Mouse (Mus musculus): ENCODE measurements at regions not wholly inside any gene's neighbourhood (a gene's known extent, or its start where the extent isn't known, plus 50 kb on each side); places are given as distances from the start of the nearest gene placed in this dataset.
A peak's percentile ranks its signal among the peaks of the same experiment; 100 is the strongest.

- Histone ChIP-seq H3K36me3 (no peaks in the 10 kb centered on the region), H3K27ac (replicated peaks) (no peak overlapping the region), H3K4me1 (no peaks in the 10 kb centered on the region), H3K9ac (no peak overlapping the region), H3K4me2 (replicated peaks) (no peak overlapping the region), H3K4me3 (replicated peaks) (no peak overlapping the region), H3K27me3 (no peaks in the 10 kb centered on the region), H3K9me3 (replicated peaks) (no peaks in the 10 kb centered on the region)
- ATAC-seq (ENCODE audit: insufficient number of reproducible peaks, low FRiP score, low TSS enrichment, low read depth): no peak
- 79% methylated on average over 2 of the region's 2 CpGs for WGBS
Observed at GRCm38 (mm10) chr6:73401059-73401458, 68.4 kb downstream of the 4931417E11Rik start.

DNA sequence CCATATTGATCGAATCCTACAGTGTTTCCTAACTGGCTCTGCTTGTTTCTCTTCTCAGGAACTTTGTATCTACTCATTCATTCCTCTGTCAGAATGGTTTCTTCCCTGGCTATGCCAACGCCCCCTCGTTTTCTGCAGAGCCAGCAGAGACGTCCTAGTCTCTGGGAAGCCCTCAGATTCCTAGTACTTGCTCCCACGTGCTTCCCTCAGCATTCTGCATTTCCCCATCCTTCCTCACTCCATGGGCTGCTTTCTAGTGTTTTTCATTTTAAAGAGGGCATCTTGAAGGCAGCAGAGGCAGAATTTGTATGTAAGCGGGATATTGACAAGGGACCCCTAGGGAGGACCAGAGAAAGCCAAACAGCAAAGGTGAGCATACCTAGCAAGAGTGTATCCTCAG, 80.2 kb downstream of the 4931417E11Rik start:
- no peaks in the 10 kb centered on the region for H3K27me3 ChIP-seq
- WGBS: 45% methylated on average over 6 of the region's 6 CpGs
- no peaks in the 10 kb centered on the region for H3K9me3 ChIP-seq (replicated peaks)
- H3K4me1 ChIP-seq: no peaks in the 10 kb centered on the region
- no peak for ATAC-seq (ENCODE audit: insufficient number of reproducible peaks, low FRiP score, low TSS enrichment, low read depth)
- H3K9ac ChIP-seq: no peak overlapping the region
- no peak overlapping the region for H3K4me2 ChIP-seq (replicated peaks)
- H3K36me3 ChIP-seq: no peaks in the 10 kb centered on the region
- H3K27ac ChIP-seq (replicated peaks): no peak overlapping the region
- no peak overlapping the region for H3K4me3 ChIP-seq (replicated peaks)

DNA sequence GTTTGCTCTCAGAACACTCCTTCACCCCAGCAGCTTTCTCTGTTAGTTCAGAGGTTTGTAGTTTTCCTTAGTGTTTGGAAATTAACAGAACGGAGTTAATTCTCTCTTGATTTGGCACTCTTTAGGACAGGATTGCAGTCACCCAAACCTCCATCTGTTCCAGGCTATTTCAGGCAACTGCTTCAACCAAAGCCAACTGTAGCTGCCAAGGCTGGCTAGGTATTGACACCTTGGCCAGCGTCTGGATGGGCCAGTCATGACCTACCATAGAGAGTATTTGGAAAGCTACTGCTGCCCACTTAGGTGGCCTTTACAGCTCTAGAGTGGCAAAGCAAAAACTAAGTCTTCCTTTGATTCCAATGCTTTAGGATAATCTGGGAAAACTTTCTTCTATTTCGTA, 83.2 kb downstream of the 4931417E11Rik start:
- Histone ChIP-seq H3K27ac (replicated peaks) (no peak overlapping the region), H3K36me3 (no peaks in the 10 kb centered on the region), H3K27me3 (no peaks in the 10 kb centered on the region), H3K9me3 (replicated peaks) (no peaks in the 10 kb centered on the region), H3K4me3 (replicated peaks) (no peak overlapping the region), H3K9ac (no peak overlapping the region), H3K4me2 (replicated peaks) (no peak overlapping the region), H3K4me1 (no peaks in the 10 kb centered on the region)
- WGBS: 94% methylated on average over 3 of the region's 3 CpGs
- no peak for ATAC-seq (ENCODE audit: insufficient number of reproducible peaks, low FRiP score, low TSS enrichment, low read depth)

GRCm38 (mm10) chr6:73379825-73380224, 89.6 kb downstream of the 4931417E11Rik start:
- Histone ChIP-seq H3K27ac (replicated peaks) (no peak overlapping the region), H3K4me3 (replicated peaks) (no peak overlapping the region), H3K9me3 (replicated peaks) (no peaks in the 10 kb centered on the region), H3K4me1 (no peaks in the 10 kb centered on the region), H3K27me3 (no peaks in the 10 kb centered on the region), H3K36me3 (no peaks in the 10 kb centered on the region), H3K9ac (no peak overlapping the region), H3K4me2 (replicated peaks) (no peak overlapping the region)
- WGBS: 84% methylated on average over 5 of the region's 5 CpGs
- ATAC-seq (ENCODE audit: insufficient number of reproducible peaks, low FRiP score, low TSS enrichment, low read depth): no peak

GRCm38 (mm10) chr6:73377884-73378283, 91.6 kb downstream of the 4931417E11Rik start:
- no peak overlapping the region for H3K4me2 ChIP-seq (replicated peaks)
- 88% methylated on average over 8 of the region's 8 CpGs for WGBS
- H3K4me1 ChIP-seq: no peaks in the 10 kb centered on the region
- no peaks in the 10 kb centered on the region for H3K9me3 ChIP-seq (replicated peaks)
- no peaks in the 10 kb centered on the region for H3K27me3 ChIP-seq
- ATAC-seq (ENCODE audit: insufficient number of reproducible peaks, low FRiP score, low TSS enrichment, low read depth): no peak
- no peak overlapping the region for H3K4me3 ChIP-seq (replicated peaks)
- no peak overlapping the region for H3K9ac ChIP-seq
- no peaks in the 10 kb centered on the region for H3K36me3 ChIP-seq
- no peak overlapping the region for H3K27ac ChIP-seq (replicated peaks)

DNA sequence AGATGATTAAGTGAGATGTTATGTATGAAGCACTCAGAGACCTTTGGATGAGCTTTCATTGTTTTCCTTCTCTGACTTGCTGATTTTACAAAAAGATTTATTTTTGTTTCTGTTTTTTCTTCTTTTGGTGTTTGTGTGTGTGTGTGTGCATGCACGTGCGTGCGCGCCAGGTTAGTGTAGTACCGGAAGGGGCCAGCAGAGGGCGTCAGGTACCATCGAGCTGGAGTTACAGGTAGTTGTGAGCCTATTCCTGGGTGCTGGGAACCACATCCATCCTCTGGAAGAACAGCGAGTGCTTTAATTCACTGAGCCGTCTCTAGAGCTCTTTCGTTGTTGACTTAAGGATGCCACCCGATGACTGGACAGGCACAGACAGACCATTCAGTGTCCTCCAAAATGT, 93.2 kb downstream of the 4931417E11Rik start:
- WGBS: 98% methylated on average over 11 of the region's 11 CpGs
- ATAC-seq (ENCODE audit: insufficient number of reproducible peaks, low FRiP score, low TSS enrichment, low read depth): no peak
- H3K36me3 ChIP-seq: no peaks in the 10 kb centered on the region
- H3K9ac ChIP-seq: no peak overlapping the region
- H3K4me2 ChIP-seq (replicated peaks): no peak overlapping the region
- no peak overlapping the region for H3K27ac ChIP-seq (replicated peaks)
- no peak overlapping the region for H3K4me3 ChIP-seq (replicated peaks)
- H3K9me3 ChIP-seq (replicated peaks): no peaks in the 10 kb centered on the region
- H3K27me3 ChIP-seq: no peaks in the 10 kb centered on the region
- no peaks in the 10 kb centered on the region for H3K4me1 ChIP-seq

DNA sequence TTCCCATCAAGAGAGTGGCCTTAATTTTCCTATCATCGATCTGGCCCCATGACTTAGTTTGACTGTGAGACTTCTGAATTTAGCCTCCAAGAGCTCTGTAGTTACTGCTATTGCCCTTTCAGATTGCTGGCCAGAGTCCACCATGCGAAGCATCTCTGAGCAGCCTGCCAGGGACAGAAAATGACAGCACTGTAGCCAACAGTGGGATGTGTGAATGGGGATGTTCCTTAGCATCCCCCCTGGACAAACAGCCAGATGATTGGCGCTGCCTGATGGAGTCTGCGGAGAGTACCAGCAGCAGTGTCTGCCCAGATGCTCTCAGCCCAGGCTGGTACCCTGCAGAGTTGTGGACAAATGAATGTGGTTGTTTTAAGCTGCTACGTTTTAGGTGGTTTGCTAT, 96.6 kb downstream of the 4931417E11Rik start:
- H3K27me3 ChIP-seq: peaks cover 4% of the 10 kb centered on the region; the same call in 1 of the 2 replicates
- no peak overlapping the region for H3K4me2 ChIP-seq (replicated peaks)
- WGBS: 76% methylated on average over 5 of the region's 5 CpGs
- no peak overlapping the region for H3K4me3 ChIP-seq (replicated peaks)
- no peak overlapping the region for H3K9ac ChIP-seq
- 0 out of 2 replicates have a peak, but pooled peaks cover 3% of the 10 kb centered on the region for H3K4me1 ChIP-seq
- no peak overlapping the region for H3K27ac ChIP-seq (replicated peaks)
- no peaks in the 10 kb centered on the region for H3K9me3 ChIP-seq (replicated peaks)
- no peaks in the 10 kb centered on the region for H3K36me3 ChIP-seq
- ATAC-seq (ENCODE audit: insufficient number of reproducible peaks, low FRiP score, low TSS enrichment, low read depth): no peak

DNA sequence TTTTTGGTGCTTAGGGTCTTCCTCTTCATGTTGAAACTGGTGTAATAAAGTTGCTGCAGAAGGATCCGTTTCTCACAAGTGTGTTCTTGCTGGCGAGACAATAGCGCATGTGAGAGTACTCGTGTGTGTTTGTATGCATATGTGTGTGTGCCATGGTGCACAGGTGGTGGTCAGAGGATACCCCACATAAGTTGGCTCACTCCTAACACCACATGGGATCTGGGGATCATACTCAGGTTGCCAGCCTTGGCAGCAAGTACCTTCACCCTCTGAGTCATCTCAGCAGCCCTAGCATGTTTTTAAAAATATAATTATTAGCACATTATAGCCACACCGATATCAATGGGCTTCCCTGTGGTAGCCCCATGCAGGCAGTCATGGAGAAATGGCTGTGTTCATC, 97.6 kb downstream of the 4931417E11Rik start:
- WGBS: 93% methylated on average over 5 of the region's 5 CpGs
- Histone ChIP-seq H3K9me3 (replicated peaks) (no peaks in the 10 kb centered on the region), H3K4me3 (replicated peaks) (no peak overlapping the region), H3K4me1 (0 out of 2 replicates have a peak, but pooled peaks cover 3% of the 10 kb centered on the region), H3K4me2 (replicated peaks) (no peak overlapping the region), H3K27ac (replicated peaks) (no peak overlapping the region), H3K36me3 (no peaks in the 10 kb centered on the region), H3K9ac (no peak overlapping the region), H3K27me3 (peaks cover 5% of the 10 kb centered on the region; the same call in 1 of the 2 replicates)
- no peak for ATAC-seq (ENCODE audit: insufficient number of reproducible peaks, low FRiP score, low TSS enrichment, low read depth)

GRCm38 (mm10) chr6:73370901-73371300, 98.6 kb downstream of the 4931417E11Rik start:
- H3K4me1 ChIP-seq: 0 out of 2 replicates have a peak, but pooled peaks cover 3% of the 10 kb centered on the region
- ATAC-seq (ENCODE audit: insufficient number of reproducible peaks, low FRiP score, low TSS enrichment, low read depth): no peak
- no peak overlapping the region for H3K4me3 ChIP-seq (replicated peaks)
- 91% methylated on average over 4 of the region's 4 CpGs for WGBS
- peaks cover 10% of the 10 kb centered on the region; the same call in 1 of the 2 replicates for H3K27me3 ChIP-seq
- no peak overlapping the region for H3K9ac ChIP-seq
- no peak overlapping the region for H3K4me2 ChIP-seq (replicated peaks)
- H3K36me3 ChIP-seq: no peaks in the 10 kb centered on the region
- H3K27ac ChIP-seq (replicated peaks): no peak overlapping the region
- H3K9me3 ChIP-seq (replicated peaks): no peaks in the 10 kb centered on the region

GRCm38 (mm10) chr6:73368836-73369141, 100.7 kb downstream of the 4931417E11Rik start:
- Histone ChIP-seq H3K4me2 (replicated peaks) (peak overlapping the region; percentile 38), H3K4me1 (0 out of 2 replicates have a peak, but pooled peaks cover 3% of the 10 kb centered on the region), H3K27me3 (peaks cover 10% of the 10 kb centered on the region; the same call in 1 of the 2 replicates), H3K9ac (no peak overlapping the region), H3K36me3 (no peaks in the 10 kb centered on the region), H3K9me3 (replicated peaks) (no peaks in the 10 kb centered on the region), H3K27ac (replicated peaks) (no peak overlapping the region), H3K4me3 (replicated peaks) (peak overlapping the region; percentile 10; the same call in 1 of the 2 replicates)
- no peak for ATAC-seq (ENCODE audit: insufficient number of reproducible peaks, low FRiP score, low TSS enrichment, low read depth)
- WGBS: 8% methylated on average over 6 of the region's 6 CpGs

- peak overlapping the region; percentile 38 for H3K4me2 ChIP-seq (replicated peaks)
- H3K9ac ChIP-seq: no peak overlapping the region
- WGBS: 7% methylated on average over 21 of the region's 21 CpGs
- no peaks in the 10 kb centered on the region for H3K36me3 ChIP-seq
- 0 out of 2 replicates have a peak, but pooled peaks have one; percentile 27 for ATAC-seq (ENCODE audit: insufficient number of reproducible peaks, low FRiP score, low TSS enrichment, low read depth)
- H3K27ac ChIP-seq (replicated peaks): no peak overlapping the region
- H3K4me3 ChIP-seq (replicated peaks): peak overlapping the region; percentile 10
- H3K4me1 ChIP-seq: 0 out of 2 replicates have a peak, but pooled peaks cover 3% of the 10 kb centered on the region
- H3K27me3 ChIP-seq: peaks cover 10% of the 10 kb centered on the region; the same call in 1 of the 2 replicates
- no peaks in the 10 kb centered on the region for H3K9me3 ChIP-seq (replicated peaks)
Observed at GRCm38 (mm10) chr6:73368047-73368835, 101.2 kb downstream of the 4931417E11Rik start.

DNA sequence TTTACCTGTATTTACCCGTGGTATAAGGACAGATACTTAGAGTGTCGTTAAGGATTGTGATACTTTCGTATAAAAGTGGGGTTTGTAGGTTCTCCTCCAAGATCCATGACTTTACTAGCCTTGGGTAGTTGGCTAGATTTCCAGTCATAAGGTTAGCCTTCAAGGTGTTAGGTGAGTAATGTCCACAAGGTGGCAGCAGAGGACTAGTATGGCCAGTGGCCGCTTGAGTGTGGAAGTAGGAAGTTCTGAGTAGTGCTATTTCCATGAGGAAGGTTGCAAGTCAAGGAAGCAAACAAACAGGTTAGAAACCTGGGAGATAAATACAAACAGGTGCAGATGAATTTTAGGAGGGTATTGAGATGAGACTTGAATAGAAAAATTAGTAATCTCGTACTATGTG, 101.9 kb downstream of the 4931417E11Rik start:
- H3K9ac ChIP-seq: no peak overlapping the region
- WGBS: 5% methylated on average over 5 of the region's 5 CpGs

More for the DNA sequence above, 101.9 kb downstream of the 4931417E11Rik start:
- Histone ChIP-seq H3K4me3 (replicated peaks) (peak overlapping the region; percentile 10), H3K36me3 (no peaks in the 10 kb centered on the region), H3K27me3 (peaks cover 10% of the 10 kb centered on the region; the same call in 1 of the 2 replicates), H3K27ac (replicated peaks) (no peak overlapping the region), H3K4me2 (replicated peaks) (peak overlapping the region; percentile 38), H3K4me1 (0 out of 2 replicates have a peak, but pooled peaks cover 3% of the 10 kb centered on the region), H3K9me3 (replicated peaks) (no peaks in the 10 kb centered on the region)
- 0 out of 2 replicates have a peak, but pooled peaks have one; percentile 40 for ATAC-seq (ENCODE audit: insufficient number of reproducible peaks, low FRiP score, low TSS enrichment, low read depth)
